8 mouse cellular contexts compared by ENCODE assay signal in the genomic region with DNA sequence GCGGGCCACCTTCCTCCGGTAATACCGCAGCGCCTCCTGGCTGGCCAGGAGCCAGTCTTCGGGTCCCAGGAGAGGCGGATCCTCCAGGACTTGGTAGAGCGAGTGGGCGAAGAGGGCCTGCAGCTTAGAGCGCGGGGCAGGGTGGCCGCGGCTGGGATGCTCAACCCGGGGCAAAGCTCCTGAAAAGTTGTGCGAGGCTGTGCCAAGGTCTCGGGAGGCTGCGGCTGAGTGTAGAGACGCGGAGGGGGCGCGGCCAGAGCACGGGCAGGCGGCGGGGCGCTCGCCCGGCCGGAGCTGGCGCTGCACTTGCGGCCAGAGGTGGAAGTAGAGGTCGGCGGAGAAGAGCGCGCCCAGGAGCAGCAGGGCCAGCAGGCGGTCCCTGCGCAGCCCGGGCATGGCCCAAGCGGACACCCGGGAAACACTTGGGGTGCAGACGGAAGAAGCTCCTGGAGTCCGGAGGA. TPM values are rescaled to one million over a fixed set of nuclear protein-coding genes. Genes with fewer than 3 reads are reported as not detected.
DNase-seq lines count a peak whose midpoint lies in the region; ATAC-seq lines count a peak whose summit lies in the region.

No protein-coding gene starts in this region.

- intact Hi-C loops in heart, postnatal 36 days (cut with DNase I) = loop anchor here (2.0 to 5.0 kb wide), 2 partner anchors 51 to 141 kb away; no protein-coding TSS in a partner anchor
- intact Hi-C loops in left cerebral cortex, postnatal 25 days (cut with DNase I) = loop anchor here (5.0 kb wide), 1 partner anchor 49 kb away; no protein-coding TSS in a partner anchor

- H3K9me3 ChIP-seq in embryonic facial prominence, embryonic 13.5 days = no peaks in the 10 kb centered on the region
- H3K9me3 ChIP-seq in limb, embryonic 12.5 days = no peaks in the 10 kb centered on the region
- H3K9me3 ChIP-seq in midbrain, embryonic 13.5 days = no peaks in the 10 kb centered on the region

- WGBS in embryonic facial prominence, embryonic 13.5 days = under 1% methylated on average over 40 of the region's 40 CpGs
- under 1% methylated on average over 40 of the region's 40 CpGs for WGBS in limb, embryonic 12.5 days
- WGBS in midbrain, embryonic 13.5 days = under 1% methylated on average over 40 of the region's 40 CpGs

- peaks cover 37% of the 10 kb centered on the region for H3K27me3 ChIP-seq in embryonic facial prominence, embryonic 13.5 days
- peaks cover 37% of the 10 kb centered on the region for H3K27me3 ChIP-seq in limb, embryonic 12.5 days
- H3K27me3 ChIP-seq in midbrain, embryonic 13.5 days = peaks cover 33% of the 10 kb centered on the region

- peak overlapping the region; percentile 72 for H3K9ac ChIP-seq in embryonic facial prominence, embryonic 13.5 days
- peak overlapping the region; percentile 42; the same call in 1 of the 2 replicates for H3K9ac ChIP-seq in limb, embryonic 12.5 days (replicated peaks)
- H3K9ac ChIP-seq in midbrain, embryonic 13.5 days (replicated peaks) = peak overlapping the region; percentile 63

- H3K36me3 ChIP-seq in embryonic facial prominence, embryonic 13.5 days = no peaks in the 10 kb centered on the region
- H3K36me3 ChIP-seq in limb, embryonic 12.5 days = no peaks in the 10 kb centered on the region
- no peaks in the 10 kb centered on the region for H3K36me3 ChIP-seq in midbrain, embryonic 13.5 days

- H3K4me3 ChIP-seq in embryonic facial prominence, embryonic 13.5 days = peak overlapping the region; percentile 52
- peak overlapping the region; percentile 50 for H3K4me3 ChIP-seq in limb, embryonic 12.5 days (replicated peaks)
- H3K4me3 ChIP-seq in midbrain, embryonic 13.5 days (replicated peaks) = peak overlapping the region; percentile 43

- DNase-seq in 3T3-L1 (ENCODE audit: low read depth, low spot score) = peak; percentile 67
- DNase-seq in Muller cell, postnatal 12 days (ENCODE audit: inconsistent ontology term) = peak; percentile 65
- peak; percentile 64 to 74 for DNase-seq in heart, postnatal 36 days
- no peak for DNase-seq in c-Kit-positive CD71-positive TER-119-positive erythroid progenitor cells, embryonic 14.5 days (ENCODE audit: low spot score)
- DNase-seq in left cerebral cortex, postnatal 25 days (ENCODE audit: low spot score in 2 of 2) = no peak

- H3K27ac ChIP-seq in embryonic facial prominence, embryonic 13.5 days = no peak overlapping the region; the same call in 1 of the 2 replicates
- no peak overlapping the region for H3K27ac ChIP-seq in limb, embryonic 12.5 days
- H3K27ac ChIP-seq in midbrain, embryonic 13.5 days = no peak overlapping the region

- ATAC-seq in embryonic facial prominence, embryonic 13.5 days (ENCODE audit: insufficient number of reproducible peaks, insufficient read depth, low FRiP score, low TSS enrichment, low read depth) = peak; percentile 32; the same call in 1 of the 2 replicates
- no peak for ATAC-seq in limb, embryonic 12.5 days (ENCODE audit: insufficient number of reproducible peaks, insufficient read depth, low FRiP score, low TSS enrichment, low read depth)
- ATAC-seq in midbrain, embryonic 13.5 days = peak; percentile 73

- peak overlapping the region; percentile 88 for H3K4me2 ChIP-seq in embryonic facial prominence, embryonic 13.5 days
- H3K4me2 ChIP-seq in limb, embryonic 12.5 days = peak overlapping the region; percentile 95
- H3K4me2 ChIP-seq in midbrain, embryonic 13.5 days (replicated peaks) = peak overlapping the region; percentile 91

- H3K4me1 ChIP-seq in embryonic facial prominence, embryonic 13.5 days = peaks cover 39% of the 10 kb centered on the region
- peaks cover 25% of the 10 kb centered on the region for H3K4me1 ChIP-seq in limb, embryonic 12.5 days (replicated peaks)
- peaks cover 18% of the 10 kb centered on the region for H3K4me1 ChIP-seq in midbrain, embryonic 13.5 days (replicated peaks)

RNA-seq across cellular contexts. Expression of a gene that starts 0.7 kb away (rescaled TPM):
- 4.8 and 5.1 TPM in 2 replicates for polyA plus RNA-seq in embryonic facial prominence, embryonic 13.5 days (2015; fragmentation: Nextera tagmentation; extraction: Ambion mirVana)
- 1 to 10 TPM; 4.6 to 5.8 TPM for total RNA-seq in heart, postnatal 36 days (2021)
- 0.28 and 0.64 TPM in 2 replicates for polyA plus RNA-seq in limb, embryonic 12.5 days (2016; fragmentation: Nextera tagmentation; extraction: Ambion mirVana)
- polyA plus RNA-seq in midbrain, embryonic 13.5 days (2015; fragmentation: Nextera tagmentation; extraction: Ambion mirVana) = 2.1 and 2.2 TPM in 2 replicates
- total RNA-seq in left cerebral cortex, postnatal 25 days (2021) = 10 to 100 TPM; 13.8 to 15.8 TPM

Comparison
In these comparisons a context has a peak if more than half of its experiments do, and no peak if none do; other contexts are left out.
1. DNase-seq: peak in 3T3-L1 (single experiment), Muller cell, postnatal 12 days (single experiment) and heart, postnatal 36 days (2 of 2); none in c-Kit-positive CD71-positive TER-119-positive erythroid progenitor cells, embryonic 14.5 days (single experiment) and left cerebral cortex, postnatal 25 days (0 of 2).
2. Peak in every context shown above with its lines, with median percentiles within 50 percentile points of each other: H3K4me2 ChIP-seq, H3K4me3 ChIP-seq and H3K9ac ChIP-seq.